Mouse (Mus musculus): ENCODE results near the gene Gm4787.
"Not testable (repeated sequence)": the region's sequence is repeated elsewhere in the genome, so short reads cannot be mapped to it uniquely, and the experiment has no call there.

The Gm4787 gene

DNA sequence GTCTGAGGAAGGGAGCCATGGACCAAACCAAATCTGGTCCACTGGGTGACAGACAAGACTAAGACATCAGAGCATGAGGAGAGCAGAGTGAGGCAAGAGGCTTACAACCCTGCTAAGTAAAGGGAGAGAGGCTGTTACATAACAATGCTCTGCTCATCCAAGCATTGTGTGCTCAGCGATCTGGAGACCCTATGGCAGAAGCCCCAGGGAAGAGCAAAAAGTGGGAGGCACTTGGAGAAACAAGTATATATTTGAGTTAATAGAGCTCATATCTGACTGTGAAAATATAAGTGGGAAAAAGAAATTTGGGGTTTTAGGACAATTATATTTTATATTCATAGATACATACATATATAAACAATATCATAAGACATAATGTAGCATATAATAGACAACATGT, at the start of gene Gm4787:
Gene Gm4787 (minus strand): TSS at position 101 of the 400 bp plus-strand sequence.
- not testable (repeated sequence) for DNase-seq (ENCODE audit: low read depth, low spot score)

DNA sequence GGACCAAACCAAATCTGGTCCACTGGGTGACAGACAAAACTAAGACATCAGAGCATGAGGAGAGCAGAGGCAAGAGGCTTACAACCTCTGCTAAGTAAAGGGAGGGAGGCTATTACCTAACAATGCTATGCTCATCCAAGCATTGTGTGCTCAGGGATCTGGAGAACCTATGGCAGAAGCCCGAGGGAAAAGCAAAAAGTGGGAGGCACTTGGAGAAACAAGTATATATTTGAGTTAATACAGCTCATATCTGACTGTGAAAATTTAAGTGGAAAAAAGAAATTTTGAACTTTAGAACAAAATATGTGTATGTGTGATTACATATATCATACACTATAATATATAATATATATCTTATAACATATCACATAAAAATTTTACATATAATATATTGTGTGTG, 42.6 kb upstream of the Gm4787 start, which contains the start of gene Adam4:
Gene Adam4 (minus strand): TSS at position 101 of the 400 bp plus-strand sequence.
- no peak for DNase-seq (ENCODE audit: low read depth, low spot score)

- DNase-seq (ENCODE audit: low read depth, low spot score), result no peak
These were observed 33.9 kb upstream of the Gm4787 start for GRCm38 (mm10) chr12:81413211-81413610.

DNA sequence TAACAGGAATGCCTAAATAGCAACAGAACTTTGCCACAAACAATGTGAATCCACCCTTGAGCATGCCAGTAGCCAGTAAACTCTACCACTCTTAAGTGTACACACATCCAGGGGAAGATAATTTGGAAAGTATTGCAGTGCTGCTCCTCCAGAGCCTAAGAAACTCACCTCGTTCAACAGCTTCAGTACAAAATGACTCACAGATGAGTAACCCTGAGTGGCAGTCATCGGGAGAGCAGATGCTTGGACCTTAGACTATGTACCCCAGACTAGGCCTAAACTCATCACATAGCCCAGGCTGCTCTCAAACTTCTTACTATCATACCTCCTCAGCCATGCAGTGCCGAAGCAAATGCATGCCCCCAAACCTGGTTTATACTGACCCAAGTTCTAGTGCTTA, 29.7 kb upstream of the Gm4787 start:
- no peak for DNase-seq (ENCODE audit: low read depth, low spot score)

DNA sequence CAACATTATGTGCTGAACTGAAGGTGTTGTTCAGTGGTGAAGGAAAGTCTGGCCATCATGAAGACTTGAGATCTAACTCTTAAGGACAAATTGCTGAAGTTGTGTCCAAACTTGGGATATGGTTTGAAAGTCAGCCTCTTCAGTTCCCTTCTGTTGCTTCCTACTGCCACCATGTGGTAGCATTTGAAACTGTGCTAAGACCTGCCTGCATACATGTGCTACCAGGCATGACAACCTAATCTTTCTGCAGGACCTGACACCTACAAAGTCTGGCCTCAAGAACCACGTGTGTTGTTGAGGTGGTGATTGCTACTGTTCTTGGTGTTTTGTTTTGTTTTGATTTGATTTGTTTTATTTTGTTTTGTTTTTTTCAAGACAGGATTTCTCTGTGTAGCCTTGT, 22.9 kb upstream of the Gm4787 start:
- DNase-seq (ENCODE audit: low read depth, low spot score), result peak; percentile 69

GRCm38 (mm10) chr12:81333841-81334240, 45.4 kb downstream of the Gm4787 start:
- no peak for DNase-seq (ENCODE audit: low read depth, low spot score)

GRCm38 (mm10) chr12:81332875-81333421, 46.3 kb downstream of the Gm4787 start, which contains the start of gene Slc8a3:
Gene Slc8a3, minus strand, starts transcription at chr12:81333180.
- DNase-seq (ENCODE audit: low read depth, low spot score), result peak; percentile 29

DNA sequence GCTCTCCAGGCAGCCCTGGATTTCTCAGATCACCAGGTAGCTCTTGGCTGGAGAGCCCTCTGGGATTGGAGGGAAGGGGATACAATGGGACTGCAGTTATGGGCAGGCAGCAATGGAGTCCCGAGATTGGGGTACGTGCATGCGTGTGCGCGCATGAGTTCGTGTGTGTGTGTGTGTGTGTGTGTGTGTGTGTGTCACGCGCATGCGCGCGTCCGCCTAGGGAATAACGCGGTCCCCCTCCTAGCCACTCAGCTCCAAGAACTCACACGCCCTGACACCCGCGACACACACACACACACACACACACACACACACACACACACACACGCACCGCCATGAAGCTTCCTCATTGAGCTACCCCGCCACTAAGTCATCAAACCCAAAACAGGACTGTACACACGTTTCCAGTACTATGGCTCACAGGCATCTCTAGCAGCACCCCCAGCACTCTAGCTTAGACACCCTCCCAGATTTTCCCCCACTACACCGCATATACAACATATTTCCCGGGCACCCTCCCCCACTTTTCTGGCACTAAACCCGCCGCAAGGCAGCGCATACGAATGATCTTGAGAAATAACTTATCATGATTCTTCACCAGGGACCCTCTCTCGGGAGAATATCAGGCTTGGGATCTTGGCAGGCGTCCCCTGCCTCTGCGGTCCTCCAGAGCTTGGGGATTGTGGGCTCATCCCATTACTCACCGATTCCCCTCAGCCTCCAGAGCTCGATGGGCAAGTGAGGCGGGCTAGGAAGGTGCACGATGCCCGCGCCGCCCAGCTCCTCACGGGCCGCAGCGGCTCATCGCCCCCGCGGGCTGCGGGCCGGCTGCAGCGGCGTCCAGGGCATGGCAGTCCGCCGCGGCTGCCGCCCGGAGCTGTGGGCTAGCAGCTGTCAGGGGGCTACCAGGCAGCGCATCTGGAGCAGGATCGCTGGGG, 47.1 kb downstream of the Gm4787 start:
- peak; percentile 68 for DNase-seq (ENCODE audit: low read depth, low spot score)

- peak; percentile 49 for DNase-seq (ENCODE audit: low read depth, low spot score)
These were observed 48.1 kb downstream of the Gm4787 start for GRCm38 (mm10) chr12:81331046-81331638.

All from forelimb bud, embryonic 11.5 days (tissue).